Mouse (Mus musculus): Measurements from ENCODE around the gene Myd88. TPM values are rescaled to one million over a fixed set of nuclear protein-coding genes. Genes with fewer than 3 reads are reported as not detected.

Myd88 gene
- total and polyA plus RNA-seq, 3 experiments, result 14.3 to 53.6 (median 22.7) TPM

GRCm38 (mm10) chr9:119297696-119298095 lies 43.5 kb downstream of the Myd88 start:
- Histone ChIP-seq H3K9me3 (replicated peaks; ENCODE audit: low read length) (no peaks in the 10 kb centered on the region), H3K4me3 (replicated peaks in 1 of 3; ENCODE audit: low read depth in 2 of 3, low read length in 2 of 3, poor library complexity in 1 of 3) (no peak overlapping the region), H3K27me3 (replicated peaks) (no peaks in the 10 kb centered on the region), H3K4me2 (ENCODE audit: insufficient read depth, low read depth, poor library complexity, severe bottlenecking) (no peak overlapping the region), H3K36me3 (replicated peaks in 1 of 2; ENCODE audit: control insufficient read depth in 1 of 2, insufficient read depth in 1 of 2, low read length in 1 of 2) (peaks cover 5 to 48% of the 10 kb centered on the region in 2 experiments), H3K27ac (ENCODE audit: insufficient read depth, low read depth) (no peak overlapping the region), H3K4me1 (ENCODE audit: control insufficient read depth in 1 of 2, insufficient read depth in 2 of 2) (no peaks in the 10 kb centered on the region), H3K9ac (ENCODE audit: insufficient read depth, low read depth) (no peak overlapping the region), H3K79me2 (replicated peaks; ENCODE audit: control insufficient read depth, extremely low read depth, insufficient read depth, poor library complexity, severe bottlenecking) (no peaks in the 10 kb centered on the region; the same call in 1 of the 2 replicates)
- no peak for DNase-seq (ENCODE audit: extremely low read depth)
- TF ChIP-seq JUND (conservative IDR thresholded peaks at IDR 0.05; ENCODE audit: low read depth, low read length), result no peak
- no peak for TF ChIP-seq CHD1 (IDR thresholded peaks at IDR 0.05; ENCODE audit: low read depth, low read length)
- TF ChIP-seq TCF12 (IDR thresholded peaks at IDR 0.05; ENCODE audit: low read depth, low read length), result no peak
- dilution Hi-C loops (cut with MboI; ENCODE audit: extremely low pct_ligation_motif_present, extremely low pct_unique_long_range_greater_than_20kb, low sequenced_read_pairs), result no loop called here
- in situ Hi-C loops (cut with MboI; ENCODE audit: low pct_ligation_motif_present, low pct_unique_long_range_greater_than_20kb, low sequenced_read_pairs), result no loop called here

- Histone ChIP-seq H3K27me3 (replicated peaks) (no peaks in the 10 kb centered on the region), H3K4me1 (ENCODE audit: control insufficient read depth in 1 of 2, insufficient read depth in 2 of 2) (no peaks in the 10 kb centered on the region), H3K9me3 (replicated peaks; ENCODE audit: low read length) (no peaks in the 10 kb centered on the region), H3K4me3 (replicated peaks in 1 of 3; ENCODE audit: low read depth in 2 of 3, low read length in 2 of 3, poor library complexity in 1 of 3) (no peak overlapping the region), H3K36me3 (replicated peaks in 1 of 2; ENCODE audit: control insufficient read depth in 1 of 2, insufficient read depth in 1 of 2, low read length in 1 of 2) (peaks cover 4 to 46% of the 10 kb centered on the region in 2 experiments), H3K27ac (ENCODE audit: insufficient read depth, low read depth) (no peak overlapping the region), H3K79me2 (replicated peaks; ENCODE audit: control insufficient read depth, extremely low read depth, insufficient read depth, poor library complexity, severe bottlenecking) (no peaks in the 10 kb centered on the region), H3K4me2 (ENCODE audit: insufficient read depth, low read depth, poor library complexity, severe bottlenecking) (no peak overlapping the region), H3K9ac (ENCODE audit: insufficient read depth, low read depth) (no peak overlapping the region)
- dilution Hi-C loops (cut with MboI; ENCODE audit: extremely low pct_ligation_motif_present, extremely low pct_unique_long_range_greater_than_20kb, low sequenced_read_pairs), result no loop called here
- in situ Hi-C loops (cut with MboI; ENCODE audit: low pct_ligation_motif_present, low pct_unique_long_range_greater_than_20kb, low sequenced_read_pairs), result no loop called here
- TF ChIP-seq CHD2 (IDR thresholded peaks at IDR 0.05; ENCODE audit: low read length) (no peak), USF2 (conservative IDR thresholded peaks at IDR 0.05; ENCODE audit: low read depth, low read length) (no peak), IRF4 (IDR thresholded peaks at IDR 0.05; ENCODE audit: low read depth, low read length) (no peak), CTCF (conservative IDR thresholded peaks at IDR 0.05 in 1 of 2, IDR thresholded peaks at IDR 0.05 in 1 of 2; ENCODE audit: low read depth in 2 of 2, low read length in 2 of 2) (no peak), RAD21 (IDR thresholded peaks at IDR 0.05; ENCODE audit: low read depth, low read length) (no peak), ELF1 (IDR thresholded peaks at IDR 0.05; ENCODE audit: low read depth, low read length) (no peak), POLR2AphosphoS2 (IDR thresholded peaks at IDR 0.05; ENCODE audit: low read depth, low read length) (no peak), ZKSCAN1 (IDR thresholded peaks at IDR 0.05; ENCODE audit: borderline replicate concordance, low read depth, low read length) (no peak), EP300 (IDR thresholded peaks at IDR 0.05; ENCODE audit: low read length) (no peak), GABPA (IDR thresholded peaks at IDR 0.05; ENCODE audit: insufficient replicate concordance, low read depth, low read length) (no peak), MAX (IDR thresholded peaks at IDR 0.05; ENCODE audit: low read length) (no peak), ETS1 (conservative IDR thresholded peaks at IDR 0.05; ENCODE audit: low read depth, low read length) (no peak), TCF12 (IDR thresholded peaks at IDR 0.05; ENCODE audit: low read depth, low read length) (no peak), NRF1 (IDR thresholded peaks at IDR 0.05; ENCODE audit: low read depth, low read length) (no peak), KAT2A (IDR thresholded peaks at IDR 0.05; ENCODE audit: insufficient replicate concordance, low read length) (no peak), SIN3A (IDR thresholded peaks at IDR 0.05; ENCODE audit: low read length) (no peak), POLR2A (IDR thresholded peaks at IDR 0.05; ENCODE audit: low read depth, low read length) (no peak), MAZ (IDR thresholded peaks at IDR 0.05; ENCODE audit: low read depth, low read length) (no peak), E2F4 (IDR thresholded peaks at IDR 0.05; ENCODE audit: insufficient replicate concordance, low read depth, low read length) (no peak), ZMIZ1 (IDR thresholded peaks at IDR 0.05; ENCODE audit: low read depth, low read length) (no peak)
- no peak for DNase-seq (ENCODE audit: extremely low read depth)
These were observed 50.4 kb downstream of the Myd88 start for GRCm38 (mm10) chr9:119290791-119291190.

Other genes with a start within 250 kb of the Myd88 start
- 0.21 and 0.38 TPM in 2 replicates for gene Plcd1, start 247.9 kb downstream of the Myd88 start, total RNA-seq (2012; rRNA removed)
- gene Plcd1, start 247.9 kb downstream of the Myd88 start, total RNA-seq (2014; rRNA removed), result not detected in 2 replicates
- 0.43 and 0.59 TPM in 2 replicates for gene Plcd1, start 247.9 kb downstream of the Myd88 start, polyA plus RNA-seq (2012; ENCODE audit: insufficient read length, low read depth)
- gene Dlec1, start 238.9 kb downstream of the Myd88 start, total RNA-seq (2012; rRNA removed), result 6.2 and 6.3 TPM in 2 replicates
- gene Dlec1, start 238.9 kb downstream of the Myd88 start, total RNA-seq (2014; rRNA removed), result 1.3 and 1.4 TPM in 2 replicates
- 5.9 and 6.0 TPM in 2 replicates for gene Dlec1, start 238.9 kb downstream of the Myd88 start, polyA plus RNA-seq (2012; ENCODE audit: insufficient read length, low read depth)
- 0.08 and 0.17 TPM in 2 replicates for gene Acaa1b, start 184.3 kb downstream of the Myd88 start, total RNA-seq (2012; rRNA removed)
- not detected in 2 replicates for gene Acaa1b, start 184.3 kb downstream of the Myd88 start, total RNA-seq (2014; rRNA removed)
- gene Acaa1b, start 184.3 kb downstream of the Myd88 start, polyA plus RNA-seq (2012; ENCODE audit: insufficient read length, low read depth), result 0.78 TPM in 1 of 2 replicates, not detected in the other
- not detected in 2 replicates for gene Gm47289, start 182.2 kb downstream of the Myd88 start, total RNA-seq (2012; rRNA removed)
- not detected in 2 replicates for gene Gm47289, start 182.2 kb downstream of the Myd88 start, total RNA-seq (2014; rRNA removed)
- not detected in 2 replicates for gene Gm47289, start 182.2 kb downstream of the Myd88 start, polyA plus RNA-seq (2012; ENCODE audit: insufficient read length, low read depth)
- gene Slc22a13, start 132.3 kb downstream of the Myd88 start, total RNA-seq (2012; rRNA removed), result not detected in 2 replicates
- not detected in 2 replicates for gene Slc22a13, start 132.3 kb downstream of the Myd88 start, total RNA-seq (2014; rRNA removed)
- not detected in 2 replicates for gene Slc22a13, start 132.3 kb downstream of the Myd88 start, polyA plus RNA-seq (2012; ENCODE audit: insufficient read length, low read depth)
- 22.1 and 26.3 TPM in 2 replicates for gene Oxsr1, start 19.0 kb downstream of the Myd88 start, total RNA-seq (2012; rRNA removed)
- gene Oxsr1, start 19.0 kb downstream of the Myd88 start, total RNA-seq (2014; rRNA removed), result 36.1 and 41.2 TPM in 2 replicates
- 31.7 and 33.3 TPM in 2 replicates for gene Oxsr1, start 19.0 kb downstream of the Myd88 start, polyA plus RNA-seq (2012; ENCODE audit: insufficient read length, low read depth)
- 51.2 and 57.8 TPM in 2 replicates for gene Acaa1a, start 1.7 kb downstream of the Myd88 start, total RNA-seq (2012; rRNA removed)
- 22.4 and 24.8 TPM in 2 replicates for gene Acaa1a, start 1.7 kb downstream of the Myd88 start, total RNA-seq (2014; rRNA removed)
- 24.4 and 30.9 TPM in 2 replicates for gene Acaa1a, start 1.7 kb downstream of the Myd88 start, polyA plus RNA-seq (2012; ENCODE audit: insufficient read length, low read depth)
- 4.8 and 5.9 TPM in 2 replicates for gene Xylb, start 16.0 kb upstream of the Myd88 start, total RNA-seq (2012; rRNA removed)
- 1.8 and 2.5 TPM in 2 replicates for gene Xylb, start 16.0 kb upstream of the Myd88 start, total RNA-seq (2014; rRNA removed)
- gene Xylb, start 16.0 kb upstream of the Myd88 start, polyA plus RNA-seq (2012; ENCODE audit: insufficient read length, low read depth), result 6.4 and 7.1 TPM in 2 replicates
- not detected in 2 replicates for gene Slc22a14, start 24.1 kb upstream of the Myd88 start, total RNA-seq (2012; rRNA removed)
- not detected in 2 replicates for gene Slc22a14, start 24.1 kb upstream of the Myd88 start, total RNA-seq (2014; rRNA removed)
- gene Slc22a14, start 24.1 kb upstream of the Myd88 start, polyA plus RNA-seq (2012; ENCODE audit: insufficient read length, low read depth), result not detected in 2 replicates
- gene Acvr2b, start 60.7 kb upstream of the Myd88 start, total RNA-seq (2012; rRNA removed), result 1.0 and 1.5 TPM in 2 replicates
- gene Acvr2b, start 60.7 kb upstream of the Myd88 start, total RNA-seq (2014; rRNA removed), result 0.30 and 0.39 TPM in 2 replicates
- gene Acvr2b, start 60.7 kb upstream of the Myd88 start, polyA plus RNA-seq (2012; ENCODE audit: insufficient read length, low read depth), result 0.44 and 0.66 TPM in 2 replicates
- 6.6 and 8.1 TPM in 2 replicates for gene Exog, start 103.5 kb upstream of the Myd88 start, total RNA-seq (2012; rRNA removed)
- gene Exog, start 103.5 kb upstream of the Myd88 start, total RNA-seq (2014; rRNA removed), result 8.2 and 8.8 TPM in 2 replicates
- gene Exog, start 103.5 kb upstream of the Myd88 start, polyA plus RNA-seq (2012; ENCODE audit: insufficient read length, low read depth), result 7.1 and 7.3 TPM in 2 replicates
- 6.0 and 9.0 TPM in 2 replicates for gene Scn5a, start 237.6 kb upstream of the Myd88 start, total RNA-seq (2012; rRNA removed)
- gene Scn5a, start 237.6 kb upstream of the Myd88 start, total RNA-seq (2014; rRNA removed), result 1.9 and 2.0 TPM in 2 replicates
- 4.2 and 4.3 TPM in 2 replicates for gene Scn5a, start 237.6 kb upstream of the Myd88 start, polyA plus RNA-seq (2012; ENCODE audit: insufficient read length, low read depth)

All from CH12.LX (cell line).